Mouse (Mus musculus) thymus, postnatal 0 days (tissue): ENCODE measurements around the gene Rsph1. TPM values are rescaled to one million over a fixed set of nuclear protein-coding genes. Genes with fewer than 3 reads are reported as not detected.

ENCODE experiments used
- DNase-seq: peaks from one replicate; pipeline ENCODE4 v3.0.0-alpha.2; 2015; ENCODE audit warnings: low spot score
- polyA plus RNA-seq: library from polyadenylated mRNA; unstranded; fragments of >200 nt; fragmentation: Nextera tagmentation; extraction: Ambion mirVana; gene quantifications from 2 replicates; pipeline ENCODE4 v1.2.1, GENCODE M21; 2015

The Rsph1 gene
- polyA plus RNA-seq, 1 experiment from 2014 or later: 1.2 TPM

- DNase-seq: no peak
Measured at GRCm38 (mm10) chr17:31304895-31305775, 28.0 kb upstream of the Rsph1 start.

GRCm38 (mm10) chr17:31303401-31303800 is 26.2 kb upstream of the Rsph1 start:
- DNase-seq: no peak

GRCm38 (mm10) chr17:31300736-31301135 is 23.6 kb upstream of the Rsph1 start:
- DNase-seq: no peak

- peak; percentile 38 for DNase-seq
Measured at GRCm38 (mm10) chr17:31299981-31300380, 22.8 kb upstream of the Rsph1 start.

- DNase-seq: no peak
Measured at GRCm38 (mm10) chr17:31298419-31299209, 21.4 kb upstream of the Rsph1 start.

- no peak for DNase-seq
Measured at GRCm38 (mm10) chr17:31297521-31297939, 20.3 kb upstream of the Rsph1 start.

- peak; percentile 77 for DNase-seq
Measured at GRCm38 (mm10) chr17:31295892-31296781, 19.0 kb upstream of the Rsph1 start.

GRCm38 (mm10) chr17:31295215-31295891 is 18.2 kb upstream of the Rsph1 start:
- peak; percentile 82 for DNase-seq

GRCm38 (mm10) chr17:31294363-31295214 is 17.4 kb upstream of the Rsph1 start:
- DNase-seq: peak; percentile 44

- DNase-seq: no peak
Measured at GRCm38 (mm10) chr17:31290859-31291258, 13.7 kb upstream of the Rsph1 start.

GRCm38 (mm10) chr17:31290311-31290710 is 13.1 kb upstream of the Rsph1 start:
- no peak for DNase-seq

- DNase-seq: no peak
Measured at GRCm38 (mm10) chr17:31288999-31289726, 12.0 kb upstream of the Rsph1 start.

- DNase-seq: no peak
Measured at GRCm38 (mm10) chr17:31287216-31287615, 10.0 kb upstream of the Rsph1 start.

GRCm38 (mm10) chr17:31286492-31286891 is 9.3 kb upstream of the Rsph1 start, which contains the start of gene Slc37a1:
TSS of gene Slc37a1 (plus strand) at chr17:31286792.
- DNase-seq: no peak

GRCm38 (mm10) chr17:31285867-31286266 is 8.7 kb upstream of the Rsph1 start:
- no peak for DNase-seq

- DNase-seq: no peak
Measured at GRCm38 (mm10) chr17:31282687-31283053, 5.5 kb upstream of the Rsph1 start.

GRCm38 (mm10) chr17:31281830-31282686 is 4.9 kb upstream of the Rsph1 start:
- no peak for DNase-seq

GRCm38 (mm10) chr17:31280269-31280668 is 3.1 kb upstream of the Rsph1 start:
- DNase-seq: no peak
